Mouse (Mus musculus): ENCODE results near the gene Klhdc3. TPM values are rescaled to one million over a fixed set of nuclear protein-coding genes. Genes with fewer than 3 reads are reported as not detected.

The Klhdc3 gene
- total and polyA plus RNA-seq, 3 experiments: 19.5 to 126 (median 72.3) TPM

- TF ChIP-seq JUND (conservative IDR thresholded peaks at IDR 0.05; ENCODE audit: low read depth, low read length) (no peak), CHD1 (IDR thresholded peaks at IDR 0.05; ENCODE audit: low read depth, low read length) (no peak), RAD21 (IDR thresholded peaks at IDR 0.05; ENCODE audit: low read depth, low read length) (no peak), PAX5 (IDR thresholded peaks at IDR 0.05; ENCODE audit: low read length) (no peak), MYC (IDR thresholded peaks at IDR 0.05; ENCODE audit: low read depth, low read length) (0 out of 2 replicates have a peak, but pooled peaks have one; percentile 30), ZMIZ1 (IDR thresholded peaks at IDR 0.05; ENCODE audit: low read depth, low read length) (peak; percentile 79), KAT2A (IDR thresholded peaks at IDR 0.05; ENCODE audit: insufficient replicate concordance, low read length) (peak; percentile 76; the same call in 1 of the 2 replicates), GABPA (IDR thresholded peaks at IDR 0.05; ENCODE audit: insufficient replicate concordance, low read depth, low read length) (no peak), UBTF (IDR thresholded peaks at IDR 0.05; ENCODE audit: low read depth, low read length) (no peak)
Observed at GRCm38 (mm10) chr17:46710959-46711597, 30.4 kb upstream of the Klhdc3 start, which contains the start of gene Pex6 (continued).

GRCm38 (mm10) chr17:46706375-46707089 is 25.8 kb upstream of the Klhdc3 start:
- no peak overlapping the region for H3K27ac ChIP-seq (ENCODE audit: insufficient read depth, low read depth)
- H3K9me3 ChIP-seq (replicated peaks; ENCODE audit: low read length): peaks cover 5% of the 10 kb centered on the region
- no peak overlapping the region for H3K4me3 ChIP-seq (replicated peaks in 1 of 3; ENCODE audit: low read depth in 2 of 3, low read length in 2 of 3, poor library complexity in 1 of 3)
- H3K36me3 ChIP-seq (replicated peaks in 1 of 2; ENCODE audit: control insufficient read depth in 1 of 2, insufficient read depth in 1 of 2, low read length in 1 of 2): peaks cover 0 to 11% of the 10 kb centered on the region in 2 experiments
- H3K4me2 ChIP-seq (ENCODE audit: insufficient read depth, low read depth, poor library complexity, severe bottlenecking): no peak overlapping the region
- no peak for DNase-seq (ENCODE audit: extremely low read depth)
- H3K4me1 ChIP-seq (ENCODE audit: control insufficient read depth in 1 of 2, insufficient read depth in 2 of 2): peaks cover 11 to 28% of the 10 kb centered on the region in 2 experiments
- H3K79me2 ChIP-seq (replicated peaks; ENCODE audit: control insufficient read depth, extremely low read depth, insufficient read depth, poor library complexity, severe bottlenecking): peaks cover 14% of the 10 kb centered on the region
- no peaks in the 10 kb centered on the region for H3K27me3 ChIP-seq (replicated peaks)
- in situ Hi-C loops (cut with MboI; ENCODE audit: low pct_ligation_motif_present, low pct_unique_long_range_greater_than_20kb, low sequenced_read_pairs) (no loop called here), dilution Hi-C loops (cut with MboI; ENCODE audit: extremely low pct_ligation_motif_present, extremely low pct_unique_long_range_greater_than_20kb, low sequenced_read_pairs) (no loop called here)
- no peak for TF ChIP-seq MEF2A (IDR thresholded peaks at IDR 0.05; ENCODE audit: borderline replicate concordance, low read depth, low read length)
- TF ChIP-seq BHLHE40 (IDR thresholded peaks at IDR 0.05; ENCODE audit: low read depth, low read length): no peak
- no peak for TF ChIP-seq USF1 (IDR thresholded peaks at IDR 0.05; ENCODE audit: low read depth, low read length)
- TF ChIP-seq HCFC1 (IDR thresholded peaks at IDR 0.05; ENCODE audit: low read depth, low read length): no peak
- no peak for TF ChIP-seq ZKSCAN1 (IDR thresholded peaks at IDR 0.05; ENCODE audit: borderline replicate concordance, low read depth, low read length)
- TF ChIP-seq NRF1 (IDR thresholded peaks at IDR 0.05; ENCODE audit: low read depth, low read length): no peak
- no peak for TF ChIP-seq ZC3H11A (IDR thresholded peaks at IDR 0.05; ENCODE audit: low read depth, low read length)
- no peak for TF ChIP-seq GABPA (IDR thresholded peaks at IDR 0.05; ENCODE audit: insufficient replicate concordance, low read depth, low read length)
- no peak for TF ChIP-seq MXI1 (IDR thresholded peaks at IDR 0.05; ENCODE audit: low read depth, low read length)
- no peak for TF ChIP-seq TCF12 (IDR thresholded peaks at IDR 0.05; ENCODE audit: low read depth, low read length)
- TF ChIP-seq POLR2AphosphoS2 (IDR thresholded peaks at IDR 0.05; ENCODE audit: low read depth, low read length): no peak
- TF ChIP-seq ZNF384 (IDR thresholded peaks at IDR 0.05; ENCODE audit: low read depth, low read length): no peak
- no peak for TF ChIP-seq JUN (IDR thresholded peaks at IDR 0.05; ENCODE audit: insufficient read depth, low read depth, low read length)
- TF ChIP-seq MAZ (IDR thresholded peaks at IDR 0.05; ENCODE audit: low read depth, low read length): no peak
- no peak for TF ChIP-seq SMC3 (IDR thresholded peaks at IDR 0.05; ENCODE audit: low read depth, low read length)
- TF ChIP-seq MAX (IDR thresholded peaks at IDR 0.05; ENCODE audit: low read length): no peak
- no peak for TF ChIP-seq SIN3A (IDR thresholded peaks at IDR 0.05; ENCODE audit: low read length)
- no peak for TF ChIP-seq POLR2A (IDR thresholded peaks at IDR 0.05; ENCODE audit: low read depth, low read length)
- H3K9ac ChIP-seq (ENCODE audit: insufficient read depth, low read depth): no peak overlapping the region

Data from CH12.LX (cell line).